Mouse (Mus musculus) thymus, postnatal 4 days (tissue): Measurements from ENCODE around the gene Tmem9.

Experiments
- DNase-seq: peaks from one replicate; pipeline ENCODE4 v3.0.0; 2021

The Tmem9 gene

GRCm38 (mm10) chr1:136007211-136008158 is at the start of gene Tmem9:
Tmem9 (plus strand) TSS chr1:136008150.
- peak; percentile 25 for DNase-seq

GRCm38 (mm10) chr1:135958483-135958882 is 49.5 kb upstream of the Tmem9 start:
- DNase-seq: no peak

GRCm38 (mm10) chr1:135963177-135963576 is 44.8 kb upstream of the Tmem9 start:
- DNase-seq: peak; percentile 41

GRCm38 (mm10) chr1:135964561-135964960 is 43.4 kb upstream of the Tmem9 start:
- no peak for DNase-seq

GRCm38 (mm10) chr1:135967739-135968138 is 40.2 kb upstream of the Tmem9 start:
- DNase-seq: no peak

GRCm38 (mm10) chr1:135970486-135970885 is 37.5 kb upstream of the Tmem9 start:
- DNase-seq: no peak

GRCm38 (mm10) chr1:135972576-135972975 is 35.4 kb upstream of the Tmem9 start:
- no peak for DNase-seq

- DNase-seq: no peak
Measured at GRCm38 (mm10) chr1:135984105-135984504, 23.8 kb upstream of the Tmem9 start.

GRCm38 (mm10) chr1:135989876-135990275 is 18.1 kb upstream of the Tmem9 start:
- no peak for DNase-seq

- DNase-seq: no peak
Measured at GRCm38 (mm10) chr1:135993470-135993869, 14.5 kb upstream of the Tmem9 start.

GRCm38 (mm10) chr1:135997537-135997936 is 10.4 kb upstream of the Tmem9 start:
- no peak for DNase-seq

- no peak for DNase-seq
Measured at GRCm38 (mm10) chr1:135999720-136000287, 8.1 kb upstream of the Tmem9 start.

GRCm38 (mm10) chr1:136001438-136001837 is 6.5 kb upstream of the Tmem9 start:
- DNase-seq: no peak

- no peak for DNase-seq
Measured at GRCm38 (mm10) chr1:136006292-136006748, 1.6 kb upstream of the Tmem9 start, which contains the start of gene Igfn1. Igfn1 (minus strand) TSS chr1:136006342.

GRCm38 (mm10) chr1:136008159-136008533 is 196 bp downstream of the Tmem9 start:
- no peak for DNase-seq

- DNase-seq: no peak
Measured at GRCm38 (mm10) chr1:136010247-136010646, 2.3 kb downstream of the Tmem9 start.

- no peak for DNase-seq
Measured at GRCm38 (mm10) chr1:136013513-136013912, 5.6 kb downstream of the Tmem9 start.

- DNase-seq: no peak
Measured at GRCm38 (mm10) chr1:136014796-136015502, 7.0 kb downstream of the Tmem9 start.

GRCm38 (mm10) chr1:136017307-136017706 is 9.4 kb downstream of the Tmem9 start:
- DNase-seq: no peak

- DNase-seq: peak; percentile 90
Measured at GRCm38 (mm10) chr1:136017907-136018313, 10.0 kb downstream of the Tmem9 start.

GRCm38 (mm10) chr1:136018390-136019189 is 10.6 kb downstream of the Tmem9 start:
- DNase-seq: peak; percentile 62

GRCm38 (mm10) chr1:136030201-136030600 is 22.3 kb downstream of the Tmem9 start:
- no peak for DNase-seq
